Mouse (Mus musculus) midbrain, embryonic 16.5 days (tissue): ENCODE results near the gene Mybphl. TPM values are rescaled to one million over a fixed set of nuclear protein-coding genes. Genes with fewer than 3 reads are reported as not detected.

Source experiments
- ATAC-seq: fragments of 200-750 bp; cut with Nextera tagmentation; 2 replicates; pipeline ENCODE4 v1.8.0; 2017; ENCODE audit warnings: moderate TSS enrichment
- H3K27ac ChIP-seq: fragments of 300-500 bp; sonication (generic); 2 replicates; pipeline ENCODE4 v1.5.1; 2014; ENCODE audit warnings: mild to moderate bottlenecking, low read length, mixed read lengths
- H3K27me3 ChIP-seq: fragments of 300-500 bp; sonication (generic); 2 replicates; pipeline ENCODE4 v1.6.1; 2014; ENCODE audit warnings: low read depth, low read length, mixed read lengths; ENCODE audit not compliant: control insufficient read depth, insufficient read depth
- H3K36me3 ChIP-seq: fragments of 300-500 bp; sonication (generic); 2 replicates; pipeline ENCODE4 v1.6.1; 2014; ENCODE audit warnings: mild to moderate bottlenecking, low read length, moderate library complexity, mixed read lengths; ENCODE audit not compliant: control insufficient read depth, insufficient read depth
- H3K4me1 ChIP-seq: fragments of 300-500 bp; sonication (generic); 2 replicates; pipeline ENCODE4 v1.6.1; 2014; ENCODE audit warnings: mild to moderate bottlenecking, low read length, mixed read lengths; ENCODE audit not compliant: control insufficient read depth, insufficient read depth
- H3K4me2 ChIP-seq: fragments of 300-500 bp; sonication (generic); 2 replicates; pipeline ENCODE4 v1.6.1; 2014; ENCODE audit warnings: mild to moderate bottlenecking, low read length, mixed read lengths
- H3K4me3 ChIP-seq: fragments of 300-500 bp; sonication (generic); 2 replicates; pipeline ENCODE4 v1.5.1; 2014; ENCODE audit warnings: low read depth, mild to moderate bottlenecking, low read length, moderate library complexity, mixed read lengths
- H3K9ac ChIP-seq: fragments of 300-500 bp; sonication (generic); 2 replicates; pipeline ENCODE4 v1.6.1; 2014; ENCODE audit warnings: low read depth, low read length, mixed read lengths
- H3K9me3 ChIP-seq: fragments of 300-500 bp; sonication (generic); replicated peaks from 2 replicates; pipeline ENCODE4 v1.6.1; 2014; ENCODE audit warnings: mild to moderate bottlenecking, low read length, mixed read lengths; ENCODE audit not compliant: control insufficient read depth, poor library complexity, severe bottlenecking
- WGBS: fragments of 180-500 bp; shearing (Covaris S2); extraction: QIAGEN DNeasy Blood & Tissue Kit; methylation state at CpG from one replicate; pipeline ENCODE4 v1.1.7; 2014; 5-methylcytosine and 5-hydroxymethylcytosine counted together
- polyA plus RNA-seq: library from polyadenylated mRNA; unstranded; fragments of >200 nt; fragmentation: Nextera tagmentation; extraction: Ambion mirVana; gene quantifications from 2 replicates; pipeline ENCODE4 v1.2.1, GENCODE M21; 2015

Mybphl gene
- polyA plus RNA-seq, 1 experiment from 2014 or later = not detected

GRCm38 (mm10) chr3:108410359-108410714 lies 45.6 kb downstream of the Mybphl start:
- Histone ChIP-seq H3K9ac (peak overlapping the region; percentile 79), H3K4me3 (peak overlapping the region; percentile 28), H3K27ac (peak overlapping the region; percentile 88), H3K4me2 (peak overlapping the region; percentile 65), H3K9me3 (peaks cover 3% of the 10 kb centered on the region; the same call in 1 of the 2 replicates), H3K4me1 (peaks cover 56% of the 10 kb centered on the region), H3K27me3 (no peaks in the 10 kb centered on the region), H3K36me3 (peaks cover 27% of the 10 kb centered on the region)
- no peak; the same call in 1 of the 2 replicates for ATAC-seq
- WGBS = 3% methylated on average over 5 of the region's 5 CpGs

GRCm38 (mm10) chr3:108411026-108411753 lies 46.5 kb downstream of the Mybphl start:
- H3K4me2 ChIP-seq = peak overlapping the region; percentile 65
- H3K27ac ChIP-seq = peak overlapping the region; percentile 88
- no peaks in the 10 kb centered on the region for H3K27me3 ChIP-seq
- peak overlapping the region; percentile 28 for H3K4me3 ChIP-seq
- H3K4me1 ChIP-seq = peaks cover 51% of the 10 kb centered on the region
- peaks cover 27% of the 10 kb centered on the region for H3K36me3 ChIP-seq
- peaks cover 3% of the 10 kb centered on the region; the same call in 1 of the 2 replicates for H3K9me3 ChIP-seq
- H3K9ac ChIP-seq = peak overlapping the region; percentile 79
- 0 out of 2 replicates have a peak, but pooled peaks have one; percentile 0 for ATAC-seq
- 6% methylated on average over 5 of the region's 5 CpGs for WGBS

- H3K27ac ChIP-seq = peak overlapping the region; percentile 88
- H3K9ac ChIP-seq = peak overlapping the region; percentile 79
- peaks cover 24% of the 10 kb centered on the region for H3K36me3 ChIP-seq
- H3K27me3 ChIP-seq = no peaks in the 10 kb centered on the region
- peak; percentile 43 for ATAC-seq
- H3K4me1 ChIP-seq = peaks cover 52% of the 10 kb centered on the region
- 11% methylated on average over 7 of the region's 8 CpGs for WGBS
- peak overlapping the region; percentile 65 for H3K4me2 ChIP-seq
- peak overlapping the region; percentile 28 for H3K4me3 ChIP-seq
- H3K9me3 ChIP-seq = peaks cover 3% of the 10 kb centered on the region; the same call in 1 of the 2 replicates
Measured at GRCm38 (mm10) chr3:108411754-108412121, 47.0 kb downstream of the Mybphl start.

GRCm38 (mm10) chr3:108413634-108414360 lies 49.1 kb downstream of the Mybphl start:
- no peak overlapping the region for H3K27ac ChIP-seq
- no peak overlapping the region for H3K4me2 ChIP-seq
- H3K4me1 ChIP-seq = peaks cover 48% of the 10 kb centered on the region
- peaks cover 19% of the 10 kb centered on the region for H3K36me3 ChIP-seq
- no peaks in the 10 kb centered on the region for H3K27me3 ChIP-seq
- WGBS = 96% methylated on average over 35 of the region's 35 CpGs
- no peak for ATAC-seq
- no peak overlapping the region for H3K9ac ChIP-seq
- peaks cover 3% of the 10 kb centered on the region; the same call in 1 of the 2 replicates for H3K9me3 ChIP-seq
- H3K4me3 ChIP-seq = no peak overlapping the region

- Histone ChIP-seq H3K36me3 (peaks cover 19% of the 10 kb centered on the region), H3K27ac (peak within 1 kb of the TSS; percentile 94), H3K4me2 (peak within 1 kb of the TSS; percentile 93), H3K4me1 (peaks cover 38% of the 10 kb centered on the region), H3K4me3 (peak within 1 kb of the TSS; percentile 92), H3K27me3 (no peaks in the 10 kb centered on the region), H3K9ac (peak within 1 kb of the TSS; percentile 97), H3K9me3 (peaks cover 3% of the 10 kb centered on the region; the same call in 1 of the 2 replicates)
- ATAC-seq = peak; percentile 37
- 3% methylated on average over 58 of the region's 67 CpGs for WGBS
Measured at GRCm38 (mm10) chr3:108414857-108415830, 50.4 kb downstream of the Mybphl start, which contains the start of gene Celsr2. TSS of gene Celsr2 (minus strand) at chr3:108415552.

- WGBS = under 1% methylated on average over 48 of the region's 48 CpGs
- peak overlapping the region; percentile 97 for H3K9ac ChIP-seq
- peak overlapping the region; percentile 94 for H3K27ac ChIP-seq
- no peaks in the 10 kb centered on the region for H3K27me3 ChIP-seq
- ATAC-seq = peak; percentile 87
- peak overlapping the region; percentile 93 for H3K4me2 ChIP-seq
- H3K4me1 ChIP-seq = peaks cover 32% of the 10 kb centered on the region
- H3K36me3 ChIP-seq = peaks cover 19% of the 10 kb centered on the region
- H3K9me3 ChIP-seq = peaks cover 3% of the 10 kb centered on the region; the same call in 1 of the 2 replicates
- H3K4me3 ChIP-seq = peak overlapping the region; percentile 92
Measured at GRCm38 (mm10) chr3:108415831-108416223, 51.1 kb downstream of the Mybphl start.

GRCm38 (mm10) chr3:108423006-108423405 lies 58.3 kb downstream of the Mybphl start:
- H3K4me3 ChIP-seq = no peak overlapping the region
- H3K27ac ChIP-seq = 0 out of 2 replicates have a peak overlapping the region, but pooled peaks have one; percentile 73
- ATAC-seq = no peak

More at GRCm38 (mm10) chr3:108423006-108423405, 58.3 kb downstream of the Mybphl start:
- no peaks in the 10 kb centered on the region for H3K27me3 ChIP-seq
- peaks cover 18% of the 10 kb centered on the region for H3K4me1 ChIP-seq
- no peaks in the 10 kb centered on the region for H3K9me3 ChIP-seq
- 37% methylated on average over 6 of the region's 6 CpGs for WGBS
- H3K36me3 ChIP-seq = peaks cover 19% of the 10 kb centered on the region
- H3K9ac ChIP-seq = peak overlapping the region; percentile 57; the same call in 1 of the 2 replicates
- no peak overlapping the region for H3K4me2 ChIP-seq
